Mouse (Mus musculus) cerebellum, adult 8-10 months (tissue): ENCODE measurements at regions not wholly inside any gene's neighbourhood (a gene's known extent, or its start where the extent isn't known, plus 50 kb on each side); places are given as distances from the start of the nearest gene placed in this dataset.

ENCODE experiments used
- DNase-seq: peaks from one replicate; pipeline ENCODE4 v3.0.0; 2022

- DNase-seq, result no peak
Observed at GRCm38 (mm10) chr15:7574811-7575210, 176.6 kb upstream of the Egflam start.

- no peak for DNase-seq
Observed at GRCm38 (mm10) chr15:7578439-7578838, 180.2 kb upstream of the Egflam start.

GRCm38 (mm10) chr15:7587210-7587609 lies 189.0 kb upstream of the Egflam start:
- no peak for DNase-seq

GRCm38 (mm10) chr15:7591486-7591885 lies 193.3 kb upstream of the Egflam start:
- no peak for DNase-seq

GRCm38 (mm10) chr15:7597335-7597734 lies 199.1 kb upstream of the Egflam start:
- no peak for DNase-seq

GRCm38 (mm10) chr15:7597805-7598204 lies 199.6 kb upstream of the Egflam start:
- DNase-seq, result no peak

- no peak for DNase-seq
Observed at GRCm38 (mm10) chr15:7601540-7601939, 203.3 kb upstream of the Egflam start.

- no peak for DNase-seq
Observed at GRCm38 (mm10) chr15:7604847-7605246, 205.8 kb upstream of the Gdnf start.

- no peak for DNase-seq
Observed at GRCm38 (mm10) chr15:7617954-7618353, 192.7 kb upstream of the Gdnf start.

- DNase-seq, result no peak
Observed at GRCm38 (mm10) chr15:7623026-7623425, 187.6 kb upstream of the Gdnf start.

GRCm38 (mm10) chr15:7624689-7625472 lies 185.8 kb upstream of the Gdnf start:
- DNase-seq, result no peak

GRCm38 (mm10) chr15:7629826-7630225 lies 180.8 kb upstream of the Gdnf start:
- DNase-seq, result no peak

GRCm38 (mm10) chr15:7635234-7635633 lies 175.4 kb upstream of the Gdnf start:
- DNase-seq, result no peak

- no peak for DNase-seq
Observed at GRCm38 (mm10) chr15:7639444-7639843, 171.2 kb upstream of the Gdnf start.

GRCm38 (mm10) chr15:7642075-7642474 lies 168.6 kb upstream of the Gdnf start:
- DNase-seq, result no peak

GRCm38 (mm10) chr15:7650705-7651104 lies 159.9 kb upstream of the Gdnf start:
- no peak for DNase-seq

- DNase-seq, result no peak
Observed at GRCm38 (mm10) chr15:7663888-7664287, 146.8 kb upstream of the Gdnf start.

- DNase-seq, result no peak
Observed at GRCm38 (mm10) chr15:7669631-7670030, 141.0 kb upstream of the Gdnf start.

- DNase-seq, result no peak
Observed at GRCm38 (mm10) chr15:7676970-7677369, 133.7 kb upstream of the Gdnf start.

- no peak for DNase-seq
Observed at GRCm38 (mm10) chr15:7678711-7679110, 131.9 kb upstream of the Gdnf start.

GRCm38 (mm10) chr15:7681011-7681410 lies 129.6 kb upstream of the Gdnf start:
- DNase-seq, result no peak

GRCm38 (mm10) chr15:7683235-7683974 lies 127.2 kb upstream of the Gdnf start:
- DNase-seq, result no peak

- no peak for DNase-seq
Observed at GRCm38 (mm10) chr15:7691251-7691650, 119.4 kb upstream of the Gdnf start.

GRCm38 (mm10) chr15:7692096-7692495 lies 118.5 kb upstream of the Gdnf start:
- DNase-seq, result no peak
